Mouse (Mus musculus): ENCODE data around the gene Kctd2. TPM values are rescaled to one million over a fixed set of nuclear protein-coding genes. Genes with fewer than 3 reads are reported as not detected.

The Kctd2 gene
- polyA plus RNA-seq, 1 experiment = 69.1 TPM

DNA sequence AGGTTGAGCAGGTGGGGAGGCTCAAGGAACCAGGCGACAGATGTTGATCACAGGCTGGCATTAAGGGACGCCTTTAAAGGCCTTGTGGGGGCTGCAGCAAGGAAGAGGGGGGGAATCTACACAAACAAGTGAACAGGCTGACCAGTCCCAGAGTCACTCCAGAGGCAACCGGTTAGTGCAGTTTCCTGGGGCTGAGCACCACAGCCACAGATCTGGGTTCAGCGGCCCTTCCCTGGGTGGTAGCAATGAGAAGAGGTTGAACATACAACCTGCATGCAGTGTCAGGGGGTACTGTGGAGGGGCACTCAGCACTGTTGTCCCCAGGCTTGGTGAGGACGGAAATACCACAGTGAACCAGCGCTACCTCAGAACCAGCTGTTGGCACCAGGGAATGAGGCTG, 13.4 kb downstream of the Kctd2 start:
- WGBS = 94% methylated on average over 6 of the region's 6 CpGs
- no peaks in the 10 kb centered on the region for H3K27me3 ChIP-seq (ENCODE audit: control insufficient read depth, insufficient read depth, low read length)

DNA sequence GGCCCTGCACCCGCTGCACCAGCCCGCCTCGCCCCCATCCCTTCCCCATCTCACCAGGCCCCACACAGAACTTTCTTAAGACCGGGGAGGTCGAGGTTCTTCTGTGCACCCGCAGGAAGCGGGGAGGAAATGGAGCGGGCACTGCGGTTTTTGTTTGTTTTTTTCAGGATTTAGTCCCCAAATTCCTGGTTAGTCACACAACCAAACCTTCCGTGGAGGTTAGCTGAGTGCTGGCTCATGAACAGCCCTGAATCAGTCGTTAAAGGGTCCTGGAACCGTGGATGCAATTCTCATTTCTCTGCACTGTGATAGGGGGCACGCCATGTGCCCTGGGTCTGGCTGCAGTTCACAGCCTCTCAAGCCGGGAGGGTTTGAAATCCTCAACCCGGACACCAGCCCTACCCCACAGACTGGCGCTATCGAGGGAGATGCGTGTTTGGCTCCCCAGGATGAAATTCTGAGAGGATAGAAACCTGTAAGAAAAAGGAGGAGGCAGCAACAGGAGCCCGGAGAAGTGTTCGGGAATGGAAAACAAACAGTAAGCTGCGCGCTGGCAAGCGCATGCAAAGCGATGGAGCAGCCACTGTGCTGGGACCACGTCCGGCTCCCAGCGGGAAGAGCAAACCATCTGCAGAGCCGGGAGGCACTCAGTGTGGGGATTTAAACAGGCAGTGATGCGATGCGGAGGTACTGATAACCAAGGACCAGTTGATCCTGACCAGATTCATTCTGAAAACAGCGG, 15.8 kb downstream of the Kctd2 start:
- no peak overlapping the region for H3K4me3 ChIP-seq (ENCODE audit: control insufficient read depth, insufficient read depth, low read length)
- no peak for TF ChIP-seq CTCF (IDR thresholded peaks at IDR 0.05; ENCODE audit: borderline replicate concordance, control insufficient read depth, extremely low read depth, insufficient read depth, low read length, poor library complexity)
- TF ChIP-seq POLR2A (IDR thresholded peaks at IDR 0.05; ENCODE audit: control insufficient read depth, extremely low read depth, insufficient read depth, low read length, poor library complexity) = no peak

More for the DNA sequence above, 13.4 kb downstream of the Kctd2 start:
- Histone ChIP-seq H3K27ac (ENCODE audit: control insufficient read depth, insufficient read depth, low read length) (no peak overlapping the region), H3K4me1 (replicated peaks; ENCODE audit: control insufficient read depth, insufficient read depth, low read length) (peaks cover 27% of the 10 kb centered on the region), H3K36me3 (ENCODE audit: control insufficient read depth, insufficient read depth, low read length) (peaks cover 31% of the 10 kb centered on the region), H3K4me3 (ENCODE audit: control insufficient read depth, insufficient read depth, low read length) (no peak overlapping the region)
- no peak for TF ChIP-seq CTCF (IDR thresholded peaks at IDR 0.05; ENCODE audit: borderline replicate concordance, control insufficient read depth, extremely low read depth, insufficient read depth, low read length, poor library complexity)
- TF ChIP-seq POLR2A (IDR thresholded peaks at IDR 0.05; ENCODE audit: control insufficient read depth, extremely low read depth, insufficient read depth, low read length, poor library complexity) = no peak
- no peak for DNase-seq

DNA sequence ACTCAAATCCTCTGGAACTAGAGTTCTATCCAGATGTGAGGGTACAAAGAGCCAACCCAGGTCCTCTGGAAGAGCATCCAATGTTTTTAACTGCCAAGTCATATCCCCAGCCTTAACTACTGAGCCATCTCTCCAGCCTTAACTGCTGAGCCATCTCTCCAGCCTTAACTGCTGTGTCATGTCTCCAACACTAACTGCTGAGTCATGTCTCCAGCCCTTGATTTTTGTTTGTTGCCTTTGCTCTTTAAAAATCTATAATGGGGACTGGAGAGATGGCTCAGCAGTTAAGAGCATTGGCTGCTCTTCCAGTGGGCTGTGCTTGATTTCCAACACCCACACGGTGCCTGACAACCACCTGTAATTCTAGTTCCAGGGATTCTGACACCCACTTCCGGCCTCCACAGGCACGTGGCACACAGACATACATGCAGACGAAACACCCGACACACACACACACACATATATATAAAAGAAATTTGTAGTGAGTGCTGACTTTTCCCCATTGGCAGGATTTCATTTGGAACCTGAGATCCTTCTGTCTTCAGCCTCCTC, 17.7 kb downstream of the Kctd2 start:
- TF ChIP-seq CTCF (IDR thresholded peaks at IDR 0.05; ENCODE audit: borderline replicate concordance, control insufficient read depth, extremely low read depth, insufficient read depth, low read length, poor library complexity) = no peak
- no peak for TF ChIP-seq POLR2A (IDR thresholded peaks at IDR 0.05; ENCODE audit: control insufficient read depth, extremely low read depth, insufficient read depth, low read length, poor library complexity)
- peaks cover 34% of the 10 kb centered on the region for H3K4me1 ChIP-seq (replicated peaks; ENCODE audit: control insufficient read depth, insufficient read depth, low read length)
- H3K27ac ChIP-seq (ENCODE audit: control insufficient read depth, insufficient read depth, low read length) = no peak overlapping the region
- no peak overlapping the region for H3K4me3 ChIP-seq (ENCODE audit: control insufficient read depth, insufficient read depth, low read length)
- no peak for DNase-seq
- H3K36me3 ChIP-seq (ENCODE audit: control insufficient read depth, insufficient read depth, low read length) = no peaks in the 10 kb centered on the region
- WGBS = 60% methylated on average over 5 of the region's 5 CpGs
- H3K27me3 ChIP-seq (ENCODE audit: control insufficient read depth, insufficient read depth, low read length) = no peaks in the 10 kb centered on the region; the same call in 1 of the 2 replicates

More for the DNA sequence above, 15.8 kb downstream of the Kctd2 start:
- WGBS = 34% methylated on average over 31 of the region's 31 CpGs
- DNase-seq = no peak
- Histone ChIP-seq H3K27me3 (ENCODE audit: control insufficient read depth, insufficient read depth, low read length) (no peaks in the 10 kb centered on the region; the same call in 1 of the 2 replicates), H3K36me3 (ENCODE audit: control insufficient read depth, insufficient read depth, low read length) (peaks cover 15% of the 10 kb centered on the region), H3K4me1 (replicated peaks; ENCODE audit: control insufficient read depth, insufficient read depth, low read length) (peaks cover 22% of the 10 kb centered on the region), H3K27ac (ENCODE audit: control insufficient read depth, insufficient read depth, low read length) (no peak overlapping the region)

- DNase-seq = no peak
- Histone ChIP-seq H3K36me3 (ENCODE audit: control insufficient read depth, insufficient read depth, low read length) (no peaks in the 10 kb centered on the region), H3K4me1 (replicated peaks; ENCODE audit: control insufficient read depth, insufficient read depth, low read length) (peaks cover 33% of the 10 kb centered on the region), H3K27ac (ENCODE audit: control insufficient read depth, insufficient read depth, low read length) (no peak overlapping the region), H3K4me3 (ENCODE audit: control insufficient read depth, insufficient read depth, low read length) (no peak overlapping the region), H3K27me3 (ENCODE audit: control insufficient read depth, insufficient read depth, low read length) (no peaks in the 10 kb centered on the region; the same call in 1 of the 2 replicates)
- TF ChIP-seq CTCF (IDR thresholded peaks at IDR 0.05; ENCODE audit: borderline replicate concordance, control insufficient read depth, extremely low read depth, insufficient read depth, low read length, poor library complexity) (no peak), POLR2A (IDR thresholded peaks at IDR 0.05; ENCODE audit: control insufficient read depth, extremely low read depth, insufficient read depth, low read length, poor library complexity) (no peak)
- WGBS = 55% methylated on average over 3 of the region's 3 CpGs
Observed at GRCm38 (mm10) chr11:115439326-115439725, 19.4 kb downstream of the Kctd2 start.

DNA sequence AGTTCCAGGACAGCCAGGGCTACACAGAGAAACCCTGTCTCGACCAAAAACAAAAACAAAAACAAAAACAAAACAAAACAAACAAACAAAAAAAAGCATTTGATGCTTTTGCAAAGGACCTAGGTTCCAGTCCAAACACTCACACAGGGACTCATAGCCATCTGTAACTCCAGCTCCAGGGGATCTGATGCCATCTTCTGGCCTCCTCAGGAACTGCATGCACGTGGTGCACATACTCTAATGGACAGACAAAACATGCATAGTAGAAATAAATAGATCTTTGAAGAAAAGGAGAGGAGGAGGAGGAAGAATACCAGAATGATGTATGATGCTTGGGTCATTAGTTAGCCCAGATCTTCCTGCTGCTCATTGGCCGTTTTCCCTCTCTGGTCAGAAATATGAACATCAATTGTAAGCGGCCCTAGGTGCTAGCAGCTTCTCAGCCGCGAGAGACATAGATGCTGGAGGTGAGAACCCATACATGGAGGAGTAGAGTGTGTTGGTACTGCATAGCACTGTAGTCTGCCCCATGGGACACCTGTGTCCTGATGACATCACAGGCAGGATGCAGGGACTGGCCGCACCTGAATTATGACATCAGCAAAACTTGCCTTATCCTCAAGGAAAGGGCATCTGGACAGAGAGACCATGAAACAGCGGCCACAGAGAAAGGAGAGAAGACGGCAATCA, 20.1 kb downstream of the Kctd2 start, which contains the start of gene Trim80:
TSS of gene Trim80 (plus strand) at position 640 of the 690 bp plus-strand sequence.
- no peak within 1 kb of the TSS for H3K27ac ChIP-seq (ENCODE audit: control insufficient read depth, insufficient read depth, low read length)
- WGBS = 96% methylated on average over 9 of the region's 9 CpGs
- H3K4me3 ChIP-seq (ENCODE audit: control insufficient read depth, insufficient read depth, low read length) = no peak within 1 kb of the TSS
- no peaks in the 10 kb centered on the region; the same call in 1 of the 2 replicates for H3K27me3 ChIP-seq (ENCODE audit: control insufficient read depth, insufficient read depth, low read length)
- no peaks in the 10 kb centered on the region for H3K36me3 ChIP-seq (ENCODE audit: control insufficient read depth, insufficient read depth, low read length)
- TF ChIP-seq POLR2A (IDR thresholded peaks at IDR 0.05; ENCODE audit: control insufficient read depth, extremely low read depth, insufficient read depth, low read length, poor library complexity) = no peak
- TF ChIP-seq CTCF (IDR thresholded peaks at IDR 0.05; ENCODE audit: borderline replicate concordance, control insufficient read depth, extremely low read depth, insufficient read depth, low read length, poor library complexity) = no peak
- peaks cover 32% of the 10 kb centered on the region for H3K4me1 ChIP-seq (replicated peaks; ENCODE audit: control insufficient read depth, insufficient read depth, low read length)
- DNase-seq = no peak

GRCm38 (mm10) chr11:115441417-115441816, 21.5 kb downstream of the Kctd2 start:
- DNase-seq = peak; percentile 51
- H3K27ac ChIP-seq (ENCODE audit: control insufficient read depth, insufficient read depth, low read length) = peak overlapping the region; percentile 30; the same call in 1 of the 2 replicates
- 73% methylated on average over 15 of the region's 15 CpGs for WGBS
- H3K27me3 ChIP-seq (ENCODE audit: control insufficient read depth, insufficient read depth, low read length) = no peaks in the 10 kb centered on the region; the same call in 1 of the 2 replicates
- H3K36me3 ChIP-seq (ENCODE audit: control insufficient read depth, insufficient read depth, low read length) = no peaks in the 10 kb centered on the region
- peaks cover 33% of the 10 kb centered on the region for H3K4me1 ChIP-seq (replicated peaks; ENCODE audit: control insufficient read depth, insufficient read depth, low read length)
- no peak overlapping the region for H3K4me3 ChIP-seq (ENCODE audit: control insufficient read depth, insufficient read depth, low read length)
- TF ChIP-seq CTCF (IDR thresholded peaks at IDR 0.05; ENCODE audit: borderline replicate concordance, control insufficient read depth, extremely low read depth, insufficient read depth, low read length, poor library complexity) (no peak), POLR2A (IDR thresholded peaks at IDR 0.05; ENCODE audit: control insufficient read depth, extremely low read depth, insufficient read depth, low read length, poor library complexity) (no peak)
